Mouse (Mus musculus) bone marrow macrophage, adult 2 months (primary cell): ENCODE measurements around the gene Ecsit. TPM values are rescaled to one million over a fixed set of nuclear protein-coding genes. Genes with fewer than 3 reads are reported as not detected.

Experiments used
- H3K27ac ChIP-seq: 2 replicates; pipeline ENCODE4 v1.5.1; 2012; ENCODE audit warnings: low read depth, low read length; ENCODE audit not compliant: insufficient read depth
- H3K4me1 ChIP-seq: 2 replicates; pipeline ENCODE4 v1.6.1; 2012; ENCODE audit warnings: low read length; ENCODE audit not compliant: control insufficient read depth, insufficient read depth
- H3K4me3 ChIP-seq: 2 replicates; pipeline ENCODE4 v1.5.1; 2012; ENCODE audit warnings: mild to moderate bottlenecking, low read length, moderate library complexity; ENCODE audit not compliant: insufficient read depth
- CTCF ChIP-seq: IDR thresholded peaks from 2 replicates; pipeline ENCODE4 v1.5.1; 2012; ENCODE audit warnings: low read depth, mild to moderate bottlenecking, low read length, moderate library complexity
- POLR2A ChIP-seq: IDR thresholded peaks from 2 replicates; pipeline ENCODE4 v1.6.1; 2012; ENCODE audit warnings: mild to moderate bottlenecking, low read depth, low read length, borderline replicate concordance
- polyA plus RNA-seq: library from polyadenylated mRNA; stranded (reverse); fragments of >200 nt; gene quantifications from 2 replicates; pipeline ENCODE4 v1.2.4, GENCODE M21; 2012; ENCODE audit not compliant: missing spikeins, insufficient read depth, insufficient read length

Ecsit gene
- polyA plus RNA-seq, 1 experiment: 7.0 TPM

GRCm38 (mm10) chr9:22119543-22119942 lies 34.3 kb upstream of the Ecsit start:
- H3K4me3 ChIP-seq: no peak overlapping the region
- H3K27ac ChIP-seq: peak overlapping the region; percentile 92
- H3K4me1 ChIP-seq: peaks cover 39% of the 10 kb centered on the region
- TF ChIP-seq POLR2A: no peak
- no peak for TF ChIP-seq CTCF

- TF ChIP-seq CTCF (no peak), POLR2A (no peak)
- H3K4me3 ChIP-seq: peak overlapping the region; percentile 75; the same call in 1 of the 2 replicates
- no peak overlapping the region for H3K27ac ChIP-seq
- H3K4me1 ChIP-seq: peaks cover 35% of the 10 kb centered on the region
These were observed 32.7 kb upstream of the Ecsit start for GRCm38 (mm10) chr9:22117754-22118456.

GRCm38 (mm10) chr9:22116740-22117426 lies 31.6 kb upstream of the Ecsit start, which contains the start of gene Elof1:
TSS of gene Elof1 (minus strand) at chr9:22117172.
- Histone ChIP-seq H3K27ac (0 out of 2 replicates have a peak within 1 kb of the TSS, but pooled peaks have one; percentile 24), H3K4me3 (peak within 1 kb of the TSS; percentile 75), H3K4me1 (peaks cover 25% of the 10 kb centered on the region)
- TF ChIP-seq CTCF (no peak), POLR2A (0 out of 2 replicates have a peak, but pooled peaks have one; percentile 16)

- peaks cover 22% of the 10 kb centered on the region for H3K4me1 ChIP-seq
- peak overlapping the region; percentile 75 for H3K4me3 ChIP-seq
- H3K27ac ChIP-seq: no peak overlapping the region
- TF ChIP-seq CTCF: no peak
- no peak for TF ChIP-seq POLR2A
These were observed 30.8 kb upstream of the Ecsit start for GRCm38 (mm10) chr9:22116086-22116485.

- Histone ChIP-seq H3K4me3 (no peak overlapping the region), H3K4me1 (peaks cover 22% of the 10 kb centered on the region), H3K27ac (no peak overlapping the region)
- TF ChIP-seq POLR2A: no peak
These were observed 30.4 kb upstream of the Ecsit start for GRCm38 (mm10) chr9:22115635-22116034.

- TF ChIP-seq CTCF: no peak
- no peak for TF ChIP-seq POLR2A
- H3K27ac ChIP-seq: no peak overlapping the region
- no peaks in the 10 kb centered on the region for H3K4me1 ChIP-seq
- H3K4me3 ChIP-seq: no peak overlapping the region
These were observed 23.0 kb upstream of the Ecsit start for GRCm38 (mm10) chr9:22108194-22108593.

GRCm38 (mm10) chr9:22099922-22100321 lies 14.7 kb upstream of the Ecsit start:
- H3K4me1 ChIP-seq: no peaks in the 10 kb centered on the region
- H3K27ac ChIP-seq: no peak overlapping the region
- no peak overlapping the region for H3K4me3 ChIP-seq
- TF ChIP-seq POLR2A (no peak), CTCF (no peak)

GRCm38 (mm10) chr9:22098993-22099696 lies 13.9 kb upstream of the Ecsit start, which contains the start of gene Cnn1:
TSS of gene Cnn1 (plus strand) at chr9:22099216.
- TF ChIP-seq CTCF (no peak), POLR2A (no peak)
- H3K4me3 ChIP-seq: no peak within 1 kb of the TSS
- H3K27ac ChIP-seq: no peak within 1 kb of the TSS
- H3K4me1 ChIP-seq: no peaks in the 10 kb centered on the region

- TF ChIP-seq POLR2A (no peak), CTCF (peak; percentile 60)
- H3K4me1 ChIP-seq: no peaks in the 10 kb centered on the region
- peak overlapping the region; percentile 36 for H3K4me3 ChIP-seq
- no peak overlapping the region for H3K27ac ChIP-seq
These were observed 10.6 kb upstream of the Ecsit start for GRCm38 (mm10) chr9:22095854-22096307.

GRCm38 (mm10) chr9:22092746-22093145 lies 7.5 kb upstream of the Ecsit start:
- TF ChIP-seq CTCF (no peak), POLR2A (no peak)
- Histone ChIP-seq H3K27ac (no peak overlapping the region), H3K4me3 (no peak overlapping the region), H3K4me1 (no peaks in the 10 kb centered on the region)

- H3K27ac ChIP-seq: no peak overlapping the region
- peaks cover 4% of the 10 kb centered on the region; the same call in 1 of the 2 replicates for H3K4me1 ChIP-seq
- TF ChIP-seq CTCF: no peak
- no peak for TF ChIP-seq POLR2A
- H3K4me3 ChIP-seq: no peak overlapping the region
These were observed 4.7 kb upstream of the Ecsit start for GRCm38 (mm10) chr9:22089986-22090385.
